ENCODE assay signal across 16 mouse cellular contexts in the genomic region with DNA sequence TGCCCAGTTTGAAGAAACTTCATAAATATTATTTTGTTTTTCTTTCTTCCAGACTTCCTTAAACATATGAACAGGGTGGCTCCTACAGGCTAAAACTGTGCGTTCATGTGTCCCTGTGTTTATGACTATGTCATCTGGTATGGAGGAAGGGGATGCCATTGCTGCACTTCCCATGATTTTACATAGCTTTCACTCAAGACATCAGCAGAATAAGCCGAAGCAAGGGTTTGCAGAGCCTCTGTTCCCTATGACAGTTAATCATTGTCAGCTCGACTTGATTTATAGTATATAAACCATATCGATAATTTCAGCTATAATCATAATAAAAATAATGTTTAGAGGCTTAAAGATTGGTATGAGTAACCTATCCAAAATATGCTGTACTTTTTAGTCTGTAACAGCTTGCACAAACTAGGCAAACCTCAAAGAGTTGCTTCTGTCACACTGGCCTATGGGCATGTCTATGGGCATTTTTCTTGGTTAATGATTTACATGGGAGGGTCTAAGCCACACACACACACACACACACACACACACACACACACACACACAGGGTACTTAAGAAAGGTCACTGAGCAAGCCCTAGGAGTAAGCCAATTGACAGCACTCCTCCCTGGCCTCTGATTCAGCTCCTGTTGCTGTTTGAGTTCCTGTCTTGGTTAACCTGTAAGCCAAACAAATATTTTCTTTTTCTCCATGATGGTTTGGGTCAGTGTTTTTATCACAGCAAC. TPM values are rescaled to one million over a fixed set of nuclear protein-coding genes. Genes with fewer than 3 reads are reported as not detected.
DNase-seq lines count a peak whose midpoint lies in the region; ATAC-seq and TF ChIP-seq lines count a peak whose summit lies in the region.
"Had no signal": no experiment of that assay in that cellular context is flagged by ENCODE, and none has a peak within 500 bp of the region (broad histone marks: within the 10 kb centered on the region; RNA-seq: fewer than 3 reads in every experiment).

No protein-coding gene starts in this region.

- H3K27me3 ChIP-seq in kidney, embryonic 15.5 days = no peaks in the 10 kb centered on the region
- no peaks in the 10 kb centered on the region for H3K27me3 ChIP-seq in liver, adult 2 months (ENCODE audit: control insufficient read depth, insufficient read depth, low read length)
- H3K27me3 ChIP-seq in stomach, embryonic 15.5 days (replicated peaks) = no peaks in the 10 kb centered on the region
- H3K27me3 ChIP-seq: embryonic facial prominence, embryonic 15.5 days; forebrain, embryonic 13.5 days; limb, embryonic 12.5 days had no signal

- no peak overlapping the region for H3K4me3 ChIP-seq in kidney, embryonic 15.5 days (replicated peaks)
- H3K4me3 ChIP-seq in liver, adult 2 months (ENCODE audit: insufficient read depth, low read depth, low read length) = no peak overlapping the region
- no peak overlapping the region for H3K4me3 ChIP-seq in stomach, embryonic 15.5 days (replicated peaks)
- H3K4me3 ChIP-seq: embryonic facial prominence, embryonic 15.5 days; forebrain, embryonic 13.5 days; limb, embryonic 12.5 days had no signal

- peak; percentile 78 for DNase-seq in kidney, adult 11 months
- DNase-seq in liver, adult 2 months (ENCODE audit: extremely low read depth, low read depth, low spot score) = peak; percentile 100
- no peak for DNase-seq in urinary bladder, postnatal 4 days (ENCODE audit: low spot score in 2 of 2)
- DNase-seq in thymus, postnatal 0 days (ENCODE audit: low spot score) = no peak
- no peak for DNase-seq in adrenal gland, adult (ENCODE audit: inconsistent age in 2 of 2, low spot score in 1 of 2)
- DNase-seq: cerebellum, adult 11-12 months; heart, adult 18-20 months; midbrain, embryonic 14.5 days; spleen, adult 18-20 months; thymus, adult 18-20 months had no signal

- no peaks in the 10 kb centered on the region for H3K79me2 ChIP-seq in liver, adult 2 months (ENCODE audit: control insufficient read depth, insufficient read depth, low read length)

- peak; percentile 86 for ATAC-seq in kidney, embryonic 15.5 days (replicated peaks; ENCODE audit: low FRiP score)
- ATAC-seq in stomach, embryonic 15.5 days (ENCODE audit: insufficient read depth, low FRiP score, low read depth) = peak; percentile 77; the same call in 1 of the 2 replicates
- ATAC-seq: activated CD4-positive, CD25-positive, alpha-beta regulatory T cell, adult 4 months; forebrain, embryonic 13.5 days had no signal

- no peak for TF ChIP-seq CTCF in liver, adult 2 months (IDR thresholded peaks at IDR 0.05; ENCODE audit: low read depth, low read length)

- TF ChIP-seq POLR2A in liver, adult 2 months (IDR thresholded peaks at IDR 0.05; ENCODE audit: extremely low read depth, insufficient read depth, low read length) = no peak

- H3K27ac ChIP-seq in kidney, embryonic 15.5 days = no peak overlapping the region
- H3K27ac ChIP-seq in liver, adult 2 months (replicated peaks; ENCODE audit: insufficient read depth, low read depth, low read length) = peak overlapping the region; percentile 86
- H3K27ac ChIP-seq in stomach, embryonic 15.5 days = no peak overlapping the region
- H3K27ac ChIP-seq: embryonic facial prominence, embryonic 15.5 days; forebrain, embryonic 13.5 days; limb, embryonic 12.5 days had no signal

- H3K36me3 ChIP-seq in kidney, embryonic 15.5 days = no peaks in the 10 kb centered on the region
- H3K36me3 ChIP-seq in liver, adult 2 months (ENCODE audit: control insufficient read depth, insufficient read depth, low read length) = no peaks in the 10 kb centered on the region
- H3K36me3 ChIP-seq in stomach, embryonic 15.5 days = no peaks in the 10 kb centered on the region
- H3K36me3 ChIP-seq: embryonic facial prominence, embryonic 15.5 days; limb, embryonic 12.5 days had no signal

- no peak overlapping the region for H3K9ac ChIP-seq in kidney, embryonic 15.5 days
- peak overlapping the region; percentile 73 for H3K9ac ChIP-seq in liver, adult 2 months (ENCODE audit: low read depth, low read length)
- H3K9ac ChIP-seq in stomach, embryonic 15.5 days = no peak overlapping the region
- H3K9ac ChIP-seq: embryonic facial prominence, embryonic 15.5 days; forebrain, embryonic 13.5 days; limb, embryonic 12.5 days had no signal

- no peaks in the 10 kb centered on the region for H3K4me1 ChIP-seq in kidney, embryonic 15.5 days
- H3K4me1 ChIP-seq in liver, adult 2 months (ENCODE audit: control insufficient read depth, insufficient read depth, low read length) = peaks cover 12% of the 10 kb centered on the region
- H3K4me1 ChIP-seq in stomach, embryonic 15.5 days = no peaks in the 10 kb centered on the region
- H3K4me1 ChIP-seq: embryonic facial prominence, embryonic 15.5 days; forebrain, embryonic 13.5 days; limb, embryonic 12.5 days had no signal

- WGBS in kidney, embryonic 15.5 days = 65% methylated on average over 4 of the region's 4 CpGs
- 29% methylated on average over 4 of the region's 4 CpGs for WGBS in liver, adult 2 months
- 61% methylated on average over 4 of the region's 4 CpGs for WGBS in stomach, embryonic 15.5 days

- H3K4me2 ChIP-seq in kidney, embryonic 15.5 days = no peak overlapping the region
- no peak overlapping the region for H3K4me2 ChIP-seq in stomach, embryonic 15.5 days
- H3K4me2 ChIP-seq: embryonic facial prominence, embryonic 15.5 days; forebrain, embryonic 13.5 days; limb, embryonic 12.5 days had no signal

- H3K9me3 ChIP-seq in kidney, embryonic 15.5 days (replicated peaks) = no peaks in the 10 kb centered on the region
- H3K9me3 ChIP-seq in stomach, embryonic 15.5 days = no peaks in the 10 kb centered on the region
- H3K9me3 ChIP-seq: embryonic facial prominence, embryonic 15.5 days; forebrain, embryonic 13.5 days; limb, embryonic 12.5 days had no signal

RNA-seq across cellular contexts. Expression of a gene that starts 12.7 kb away (rescaled TPM):
- 6.7 and 8.7 TPM in 2 replicates for polyA plus RNA-seq in kidney, embryonic 15.5 days (2015; fragmentation: Nextera tagmentation; extraction: Ambion mirVana)
- total RNA-seq in liver, adult 2 months (2014; rRNA removed) = 54.2 and 58.0 TPM in 2 replicates
- polyA plus RNA-seq in liver, adult 2 months (2012; rRNA removed) = 9.4 and 12.4 TPM in 2 replicates
- polyA plus RNA-seq in stomach, embryonic 15.5 days (2015; fragmentation: Nextera tagmentation; extraction: Ambion mirVana) = 8.5 and 9.0 TPM in 2 replicates
- polyA plus RNA-seq in thymus, postnatal 0 days (2015; fragmentation: Nextera tagmentation; extraction: Ambion mirVana) = 5.1 and 5.5 TPM in 2 replicates

Comparison
In these comparisons a context has a peak if more than half of its experiments do, and no peak if none do; other contexts are left out.
1. DNase-seq: peak in kidney, adult 11 months (single experiment) and liver, adult 2 months (single experiment); none in urinary bladder, postnatal 4 days (0 of 2), thymus, postnatal 0 days (single experiment) and adrenal gland, adult (0 of 2).